Mouse (Mus musculus): ENCODE measurements at regions not wholly inside any gene's neighbourhood (a gene's known extent, or its start where the extent isn't known, plus 50 kb on each side); places are given as distances from the start of the nearest gene placed in this dataset.

GRCm38 (mm10) chr13:83450820-83451219 is 53.0 kb upstream of the Mef2c start:
- H3K9me3 ChIP-seq, result no peaks in the 10 kb centered on the region
- no peak for ATAC-seq
- H3K27me3 ChIP-seq, result no peaks in the 10 kb centered on the region
- no peak overlapping the region for H3K4me3 ChIP-seq (replicated peaks)
- H3K27ac ChIP-seq, result no peak overlapping the region
- no peak overlapping the region for H3K9ac ChIP-seq (replicated peaks)
- no peaks in the 10 kb centered on the region for H3K4me1 ChIP-seq (replicated peaks)
- H3K4me2 ChIP-seq (replicated peaks), result no peak overlapping the region
- H3K36me3 ChIP-seq, result no peaks in the 10 kb centered on the region

DNA sequence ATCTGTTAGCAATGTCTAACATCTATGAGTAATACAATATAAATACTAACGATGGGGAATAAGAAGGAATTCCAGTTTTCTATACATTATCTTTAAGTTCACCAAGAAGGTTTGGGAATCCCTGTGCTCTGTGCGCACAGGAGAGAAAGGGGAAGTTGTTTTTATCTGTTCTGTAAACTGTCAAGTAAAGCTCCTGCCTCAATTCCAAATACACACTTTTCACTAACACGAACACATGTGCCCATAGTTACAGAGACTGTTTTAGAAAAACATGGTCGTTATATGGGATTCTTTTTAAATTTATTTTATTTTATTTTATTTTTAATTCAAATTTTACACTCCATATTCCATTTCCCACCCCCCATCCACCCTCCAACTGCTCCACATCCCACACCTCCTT is 50.8 kb upstream of the Mef2c start:
- ATAC-seq, result no peak
- Histone ChIP-seq H3K36me3 (no peaks in the 10 kb centered on the region), H3K9me3 (no peaks in the 10 kb centered on the region), H3K9ac (replicated peaks) (no peak overlapping the region), H3K27me3 (no peaks in the 10 kb centered on the region), H3K4me1 (replicated peaks) (no peaks in the 10 kb centered on the region), H3K27ac (no peak overlapping the region), H3K4me3 (replicated peaks) (no peak overlapping the region), H3K4me2 (replicated peaks) (no peak overlapping the region)
- whole genome bisulfite sequencing, result 95% methylated on average over 4 of the region's 4 CpGs
